Mouse (Mus musculus) midbrain, embryonic 16.5 days (tissue): Measurements from ENCODE around the gene Prokr2. TPM values are rescaled to one million over a fixed set of nuclear protein-coding genes. Genes with fewer than 3 reads are reported as not detected.
"Not testable (repeated sequence)": the region's sequence is repeated elsewhere in the genome, so short reads cannot be mapped to it uniquely, and the experiment has no call there.

Experiments
- ATAC-seq: fragments of 200-750 bp; cut with Nextera tagmentation; 2 replicates; pipeline ENCODE4 v1.8.0; 2017; ENCODE audit warnings: moderate TSS enrichment
- H3K27ac ChIP-seq: fragments of 300-500 bp; sonication (generic); 2 replicates; pipeline ENCODE4 v1.5.1; 2014; ENCODE audit warnings: mild to moderate bottlenecking, low read length, mixed read lengths
- H3K27me3 ChIP-seq: fragments of 300-500 bp; sonication (generic); 2 replicates; pipeline ENCODE4 v1.6.1; 2014; ENCODE audit warnings: low read depth, low read length, mixed read lengths; ENCODE audit not compliant: control insufficient read depth, insufficient read depth
- H3K36me3 ChIP-seq: fragments of 300-500 bp; sonication (generic); 2 replicates; pipeline ENCODE4 v1.6.1; 2014; ENCODE audit warnings: mild to moderate bottlenecking, low read length, moderate library complexity, mixed read lengths; ENCODE audit not compliant: control insufficient read depth, insufficient read depth
- H3K4me1 ChIP-seq: fragments of 300-500 bp; sonication (generic); 2 replicates; pipeline ENCODE4 v1.6.1; 2014; ENCODE audit warnings: mild to moderate bottlenecking, low read length, mixed read lengths; ENCODE audit not compliant: control insufficient read depth, insufficient read depth
- H3K4me2 ChIP-seq: fragments of 300-500 bp; sonication (generic); 2 replicates; pipeline ENCODE4 v1.6.1; 2014; ENCODE audit warnings: mild to moderate bottlenecking, low read length, mixed read lengths
- H3K4me3 ChIP-seq: fragments of 300-500 bp; sonication (generic); 2 replicates; pipeline ENCODE4 v1.5.1; 2014; ENCODE audit warnings: low read depth, mild to moderate bottlenecking, low read length, moderate library complexity, mixed read lengths
- H3K9ac ChIP-seq: fragments of 300-500 bp; sonication (generic); 2 replicates; pipeline ENCODE4 v1.6.1; 2014; ENCODE audit warnings: low read depth, low read length, mixed read lengths
- H3K9me3 ChIP-seq: fragments of 300-500 bp; sonication (generic); replicated peaks from 2 replicates; pipeline ENCODE4 v1.6.1; 2014; ENCODE audit warnings: mild to moderate bottlenecking, low read length, mixed read lengths; ENCODE audit not compliant: control insufficient read depth, poor library complexity, severe bottlenecking
- WGBS: fragments of 180-500 bp; shearing (Covaris S2); extraction: QIAGEN DNeasy Blood & Tissue Kit; methylation state at CpG from one replicate; pipeline ENCODE4 v1.1.7; 2014; 5-methylcytosine and 5-hydroxymethylcytosine counted together
- polyA plus RNA-seq: library from polyadenylated mRNA; unstranded; fragments of >200 nt; fragmentation: Nextera tagmentation; extraction: Ambion mirVana; gene quantifications from 2 replicates; pipeline ENCODE4 v1.2.1, GENCODE M21; 2015

Gene Prokr2
- polyA plus RNA-seq, 1 experiment from 2014 or later = 8.0 TPM

DNA sequence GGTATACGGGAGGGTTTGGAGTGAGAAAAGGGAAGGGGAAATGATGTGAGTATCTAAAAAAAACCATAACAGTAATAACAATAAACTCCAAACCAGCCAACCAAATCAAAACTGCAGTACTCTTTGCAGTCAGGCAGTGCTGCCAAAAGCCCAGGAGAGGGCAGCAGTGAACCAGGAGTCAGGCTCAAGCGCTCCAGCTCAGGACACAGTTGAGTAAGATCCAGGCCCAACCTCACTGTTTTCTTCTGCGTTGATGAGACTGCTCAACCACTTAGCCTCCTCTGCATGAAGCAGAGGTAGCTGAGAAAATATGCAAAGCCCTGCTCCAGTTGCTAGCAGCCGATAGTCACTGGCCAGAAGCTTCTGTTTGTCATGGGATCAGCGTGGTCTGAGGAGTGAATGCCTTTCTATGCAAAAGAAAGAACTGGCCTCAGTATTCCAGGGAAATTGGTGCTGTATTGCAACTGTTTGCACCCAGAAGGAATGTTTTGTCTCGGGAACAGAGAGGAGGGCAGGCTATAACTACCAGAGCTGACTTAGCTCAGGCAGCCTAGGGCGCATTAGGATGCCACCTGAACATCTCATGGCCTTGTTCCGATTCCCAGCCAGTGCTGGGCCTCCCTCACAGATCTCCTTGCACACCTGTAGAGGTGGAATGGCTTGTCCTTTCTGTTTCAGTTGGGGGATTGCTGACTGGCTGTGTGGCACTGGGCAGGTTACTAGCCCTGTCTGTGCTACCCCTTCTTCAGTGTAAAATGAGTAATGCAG lies 69.0 kb downstream of the Prokr2 start:
- Histone ChIP-seq H3K9me3 (no peaks in the 10 kb centered on the region), H3K27ac (no peak overlapping the region), H3K4me3 (no peak overlapping the region), H3K27me3 (no peaks in the 10 kb centered on the region), H3K36me3 (no peaks in the 10 kb centered on the region), H3K9ac (0 out of 2 replicates have a peak overlapping the region, but pooled peaks have one; percentile 34), H3K4me2 (no peak overlapping the region), H3K4me1 (no peaks in the 10 kb centered on the region)
- 43% methylated on average over 8 of the region's 8 CpGs for WGBS
- peak; percentile 89 for ATAC-seq

DNA sequence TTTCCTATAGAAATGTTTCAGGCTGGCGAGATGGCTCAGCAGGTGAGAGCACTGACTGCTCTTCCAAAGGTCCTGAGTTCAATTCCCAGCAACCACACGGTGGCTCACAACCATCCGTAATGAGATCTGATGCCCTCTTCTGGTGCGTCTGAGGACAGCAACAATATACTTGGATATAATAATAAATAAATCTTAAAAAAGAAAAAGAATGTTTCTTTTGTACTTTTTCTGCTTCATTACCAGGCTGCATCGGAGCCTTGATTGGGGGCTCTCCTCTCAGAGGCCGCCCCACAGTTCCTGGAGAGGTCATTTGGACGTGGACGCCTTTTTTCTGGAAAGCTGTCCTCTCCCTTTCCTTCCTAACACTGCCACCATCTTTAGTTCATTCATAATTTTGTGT lies 71.2 kb downstream of the Prokr2 start:
- not testable (repeated sequence) for ATAC-seq, H3K4me2 ChIP-seq, H3K27ac ChIP-seq, H3K9me3 ChIP-seq, H3K4me3 ChIP-seq, H3K9ac ChIP-seq, H3K36me3 ChIP-seq, H3K27me3 ChIP-seq, H3K4me1 ChIP-seq
- 88% methylated on average over 8 of the region's 8 CpGs for WGBS

DNA sequence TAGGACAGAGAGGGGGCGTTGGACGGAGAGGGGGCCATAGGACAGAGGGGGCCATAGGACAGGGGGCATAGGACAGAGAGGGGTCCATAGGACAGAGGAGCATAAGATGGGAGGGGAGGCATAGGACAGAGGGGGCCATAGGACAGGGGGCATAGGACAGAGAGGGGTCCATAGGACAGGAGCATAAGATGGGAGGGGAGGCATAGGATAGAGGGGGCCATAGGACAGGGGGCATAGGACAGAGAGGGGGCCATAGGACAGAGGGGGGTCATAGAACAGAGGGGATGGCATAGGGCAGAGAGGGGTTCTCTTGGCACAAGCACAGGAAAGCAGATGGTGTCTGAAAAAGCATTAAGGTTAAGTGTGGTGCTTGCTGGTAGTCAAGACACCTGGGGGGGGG lies 71.7 kb downstream of the Prokr2 start:
- Histone ChIP-seq H3K4me1 (no peaks in the 10 kb centered on the region), H3K27ac (no peak overlapping the region), H3K36me3 (peaks cover 3% of the 10 kb centered on the region; the same call in 1 of the 2 replicates), H3K4me3 (no peak overlapping the region), H3K27me3 (no peaks in the 10 kb centered on the region), H3K9me3 (no peaks in the 10 kb centered on the region), H3K9ac (no peak overlapping the region), H3K4me2 (no peak overlapping the region)
- peak; percentile 30; the same call in 1 of the 2 replicates for ATAC-seq
- 100% methylated on average over 2 of the region's 2 CpGs for WGBS

DNA sequence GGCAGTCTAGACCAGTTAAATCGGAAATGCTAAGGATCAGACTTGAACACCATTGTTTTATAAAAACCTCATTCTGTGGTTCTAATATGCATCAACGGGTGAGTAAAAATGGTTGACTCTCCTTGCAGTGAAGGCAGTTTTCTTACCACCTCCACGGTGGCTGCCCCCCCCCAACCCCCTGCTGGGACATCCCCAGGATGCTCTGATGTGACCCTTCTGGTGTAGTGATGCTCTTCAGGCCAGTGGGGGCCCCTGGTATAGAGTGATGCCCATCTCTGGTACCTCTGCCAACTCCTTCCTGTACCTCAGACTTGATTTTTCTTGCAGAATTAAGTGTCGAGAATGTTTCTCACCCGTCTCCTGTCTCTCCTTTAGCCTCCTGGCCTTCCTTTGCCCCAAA lies 72.6 kb downstream of the Prokr2 start:
- Histone ChIP-seq H3K4me1 (no peaks in the 10 kb centered on the region), H3K4me2 (no peak overlapping the region), H3K9me3 (no peaks in the 10 kb centered on the region), H3K9ac (no peak overlapping the region), H3K4me3 (no peak overlapping the region), H3K27ac (no peak overlapping the region), H3K36me3 (peaks cover 8% of the 10 kb centered on the region; the same call in 1 of the 2 replicates), H3K27me3 (no peaks in the 10 kb centered on the region)
- 84% methylated on average over 5 of the region's 5 CpGs for WGBS
- no peak for ATAC-seq

DNA sequence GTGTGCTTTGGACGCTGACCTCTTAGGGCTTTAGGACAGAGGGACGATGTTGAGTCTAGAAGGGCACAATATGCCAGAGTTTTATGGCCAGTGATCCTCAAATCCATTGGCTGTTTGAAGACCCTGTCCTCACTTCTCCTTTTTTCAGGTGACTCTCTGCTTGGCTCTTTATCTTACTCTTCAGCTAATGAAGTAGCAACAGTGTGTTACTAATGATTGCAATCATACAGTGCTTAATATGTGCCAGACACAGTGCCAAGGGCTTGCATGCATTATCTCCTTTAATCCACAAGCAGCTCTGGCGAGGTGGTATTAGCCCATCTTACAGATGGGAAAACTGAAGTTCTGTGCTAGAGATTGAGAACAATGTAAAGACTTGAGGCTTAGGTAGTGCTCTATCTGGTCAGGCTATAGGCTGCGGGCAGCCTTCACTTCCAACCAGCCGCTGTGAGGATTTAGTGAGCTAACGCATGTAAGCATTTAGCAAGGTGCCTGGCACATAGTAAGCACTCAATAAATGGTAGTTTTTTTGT lies 75.8 kb downstream of the Prokr2 start:
- H3K9me3 ChIP-seq = no peaks in the 10 kb centered on the region
- H3K4me1 ChIP-seq = no peaks in the 10 kb centered on the region
- H3K27me3 ChIP-seq = no peaks in the 10 kb centered on the region
- H3K4me3 ChIP-seq = no peak overlapping the region
- no peak overlapping the region for H3K27ac ChIP-seq
- H3K36me3 ChIP-seq = peaks cover 14% of the 10 kb centered on the region; the same call in 1 of the 2 replicates
- 98% methylated on average over 6 of the region's 6 CpGs for WGBS
- ATAC-seq = no peak
- H3K4me2 ChIP-seq = no peak overlapping the region
- H3K9ac ChIP-seq = no peak overlapping the region

DNA sequence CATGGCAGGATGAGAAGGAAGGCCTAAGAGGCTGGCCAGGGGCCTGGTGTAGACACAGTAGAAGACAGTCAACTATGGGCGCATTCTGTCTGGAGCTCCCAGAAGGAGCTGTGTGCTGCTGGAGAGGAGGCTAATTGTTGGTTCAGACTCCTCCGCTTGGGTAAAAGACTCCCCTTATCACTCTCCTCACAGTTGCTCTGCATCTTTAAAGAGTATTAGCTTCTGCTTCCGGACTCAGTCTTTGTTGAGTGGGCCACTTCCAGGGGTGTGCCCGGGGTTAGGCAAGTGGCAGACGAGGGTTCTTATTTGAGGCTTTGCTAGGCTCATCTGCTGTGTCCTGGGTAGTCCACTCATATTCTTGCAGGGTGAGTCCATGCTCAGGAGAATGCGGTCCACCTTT lies 76.4 kb downstream of the Prokr2 start:
- Histone ChIP-seq H3K36me3 (peaks cover 17% of the 10 kb centered on the region; the same call in 1 of the 2 replicates), H3K9ac (no peak overlapping the region), H3K27ac (no peak overlapping the region), H3K27me3 (no peaks in the 10 kb centered on the region), H3K4me3 (no peak overlapping the region), H3K4me2 (no peak overlapping the region), H3K9me3 (no peaks in the 10 kb centered on the region), H3K4me1 (no peaks in the 10 kb centered on the region)
- 94% methylated on average over 6 of the region's 6 CpGs for WGBS
- ATAC-seq = no peak

DNA sequence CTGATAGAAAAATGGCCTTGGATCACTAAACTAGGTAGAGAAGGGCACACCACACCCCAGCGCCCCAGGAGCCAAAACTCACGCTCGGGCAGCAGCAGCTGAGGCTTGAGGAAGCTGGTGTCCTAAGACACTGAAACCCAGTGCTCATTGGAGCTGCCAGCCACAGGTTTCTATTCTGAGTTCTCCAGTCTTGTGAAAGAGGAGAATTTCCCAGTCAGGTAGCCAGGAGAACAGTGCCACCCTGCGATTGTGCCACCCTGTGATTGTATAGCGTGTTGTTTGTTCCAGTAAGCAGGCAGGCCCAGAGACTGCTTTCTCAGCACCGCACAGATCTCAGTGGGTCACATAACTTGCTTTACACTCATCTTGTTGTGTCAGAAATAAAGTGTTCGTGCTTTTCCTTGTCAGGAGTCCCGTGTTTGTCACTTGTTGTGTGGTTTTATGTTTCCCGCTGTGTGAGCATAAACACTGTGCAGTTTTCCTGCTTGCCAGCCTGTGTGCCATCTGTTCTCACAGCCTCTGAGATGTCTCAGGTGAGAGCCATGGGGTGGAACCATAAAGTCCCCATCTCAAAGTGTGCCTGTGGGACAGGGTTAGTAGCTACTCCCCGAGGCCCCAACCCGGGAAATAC lies 77.9 kb downstream of the Prokr2 start:
- Histone ChIP-seq H3K9me3 (no peaks in the 10 kb centered on the region), H3K4me3 (no peak overlapping the region), H3K4me1 (no peaks in the 10 kb centered on the region), H3K9ac (no peak overlapping the region), H3K27ac (no peak overlapping the region), H3K36me3 (peaks cover 21% of the 10 kb centered on the region), H3K4me2 (no peak overlapping the region), H3K27me3 (no peaks in the 10 kb centered on the region)
- ATAC-seq = no peak
- WGBS = 97% methylated on average over 11 of the region's 11 CpGs

DNA sequence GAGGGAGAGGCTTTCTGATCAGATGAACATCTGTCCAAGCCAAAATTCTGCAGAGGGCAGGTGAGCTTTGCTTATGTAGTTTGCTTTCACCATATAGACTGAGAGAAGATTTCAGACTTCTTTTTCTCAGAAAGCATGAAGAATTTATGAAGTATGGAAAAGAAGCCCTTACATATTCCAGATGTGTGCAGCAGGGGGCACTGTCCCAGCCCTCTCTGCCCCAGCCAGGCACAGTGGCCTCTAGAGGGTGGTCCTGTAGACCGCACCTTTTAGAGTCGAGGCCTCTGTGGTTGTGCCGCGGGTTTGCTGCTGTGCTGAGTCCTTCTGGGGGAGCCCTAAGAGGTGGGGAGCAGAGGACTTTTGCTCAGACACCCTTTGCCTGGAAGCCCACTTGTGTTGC lies 79.3 kb downstream of the Prokr2 start:
- Histone ChIP-seq H3K36me3 (peaks cover 30% of the 10 kb centered on the region), H3K4me2 (no peak overlapping the region), H3K9ac (no peak overlapping the region), H3K27ac (no peak overlapping the region), H3K27me3 (no peaks in the 10 kb centered on the region), H3K9me3 (no peaks in the 10 kb centered on the region), H3K4me1 (no peaks in the 10 kb centered on the region), H3K4me3 (no peak overlapping the region)
- no peak for ATAC-seq
- WGBS = 62% methylated on average over 4 of the region's 4 CpGs

DNA sequence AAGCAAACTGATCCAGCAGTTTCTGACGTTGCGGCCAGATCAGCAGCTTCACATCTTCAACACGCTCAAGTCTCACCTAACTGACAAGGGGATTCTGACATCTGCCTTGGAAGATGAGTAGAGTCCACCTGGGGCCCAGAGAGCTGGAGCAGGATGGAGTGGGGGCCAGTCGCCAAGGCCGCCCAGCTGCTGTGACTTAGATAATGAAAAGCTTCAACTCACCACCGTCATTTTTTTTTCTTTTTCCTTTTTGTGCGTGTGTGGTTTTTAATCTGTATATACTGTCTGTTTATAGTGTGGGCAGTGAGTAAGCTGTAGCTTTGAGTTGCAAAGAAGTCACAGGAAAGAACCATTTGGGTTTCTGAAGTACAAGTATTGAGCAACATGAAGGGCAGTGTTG lies 80.1 kb downstream of the Prokr2 start:
- 95% methylated on average over 7 of the region's 7 CpGs for WGBS
- Histone ChIP-seq H3K9me3 (no peaks in the 10 kb centered on the region), H3K4me2 (no peak overlapping the region), H3K4me3 (no peak overlapping the region), H3K9ac (no peak overlapping the region), H3K27me3 (no peaks in the 10 kb centered on the region), H3K4me1 (no peaks in the 10 kb centered on the region), H3K36me3 (peaks cover 31% of the 10 kb centered on the region), H3K27ac (no peak overlapping the region)
- ATAC-seq = no peak
